Mouse (Mus musculus) bone marrow, adult 2 months (tissue): ENCODE data around the gene H6pd.

Experiments used
- CTCF ChIP-seq: fragments of 200-500 bp; IDR thresholded peaks from 2 replicates; pipeline ENCODE4 v1.5.1; 2011; ENCODE audit warnings: low read length, control low read depth; ENCODE audit not compliant: control insufficient read depth, insufficient read depth
- POLR2A ChIP-seq: fragments of 200-500 bp; IDR thresholded peaks from 2 replicates; pipeline ENCODE4 v1.6.1; 2011; ENCODE audit warnings: low read depth, mild to moderate bottlenecking, control low read depth, low read length, borderline replicate concordance; ENCODE audit not compliant: control insufficient read depth

DNA sequence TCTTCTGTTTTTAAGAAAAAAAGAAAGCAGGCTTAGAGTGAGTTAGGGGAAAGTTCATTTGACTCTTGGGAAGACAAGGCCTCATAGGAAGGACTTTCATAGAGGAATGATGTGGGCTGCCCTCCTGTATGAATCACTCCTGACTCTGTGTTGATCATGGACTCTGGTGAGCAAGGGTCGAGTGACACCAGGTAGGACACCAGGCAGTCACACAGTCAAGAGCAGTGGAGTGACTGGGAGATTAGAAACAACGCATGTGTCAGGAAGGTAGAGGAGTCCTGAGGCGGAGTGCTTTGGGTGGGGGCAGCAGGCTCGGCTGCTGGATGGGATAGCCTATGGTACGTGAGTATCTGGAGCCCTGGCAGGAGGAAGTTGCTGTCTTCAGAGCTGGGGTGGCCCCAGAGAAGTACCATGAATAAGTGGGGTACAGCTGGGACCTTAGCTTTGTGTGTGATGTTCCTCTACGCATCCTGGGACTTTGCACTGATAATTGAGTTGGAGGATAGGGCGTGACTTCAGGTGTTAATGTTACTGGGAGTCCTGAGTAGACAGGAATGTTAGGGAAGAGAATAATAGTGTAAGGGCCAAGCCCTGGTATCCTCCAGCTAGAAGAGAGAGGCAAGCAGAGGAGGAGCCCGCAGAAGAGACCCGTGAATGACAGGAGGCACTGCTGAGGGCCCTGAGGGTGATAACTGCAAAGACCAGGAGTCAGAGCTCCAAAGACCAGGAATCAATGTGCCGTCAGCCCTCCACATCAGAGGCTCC is 32.7 kb upstream of the H6pd start:
- TF ChIP-seq POLR2A (no peak), CTCF (no peak)
